Mouse (Mus musculus): ENCODE results near the gene Wdr76. TPM values are rescaled to one million over a fixed set of nuclear protein-coding genes. Genes with fewer than 3 reads are reported as not detected.
"Not testable (repeated sequence)": the region's sequence is repeated elsewhere in the genome, so short reads cannot be mapped to it uniquely, and the experiment has no call there.

Gene Wdr76
- polyA plus RNA-seq, 1 experiment: 2.9 TPM

- no peak for TF ChIP-seq CTCF (IDR thresholded peaks at IDR 0.05; ENCODE audit: extremely low read depth, insufficient read depth, low read length)
- no peak for TF ChIP-seq POLR2A (IDR thresholded peaks at IDR 0.05; ENCODE audit: extremely low read depth, insufficient read depth, low read length)
- Histone ChIP-seq H3K4me1 (ENCODE audit: control insufficient read depth, insufficient read depth, low read length) (no peaks in the 10 kb centered on the region), H3K4me3 (ENCODE audit: insufficient read depth, low read length) (no peak overlapping the region), H3K27ac (ENCODE audit: insufficient read depth, low read length) (no peak overlapping the region)
Observed at GRCm38 (mm10) chr2:121483576-121483975, 22.9 kb upstream of the Wdr76 start.

- H3K4me3 ChIP-seq (ENCODE audit: insufficient read depth, low read length); H3K4me1 ChIP-seq (ENCODE audit: control insufficient read depth, insufficient read depth, low read length); H3K27ac ChIP-seq (ENCODE audit: insufficient read depth, low read length): not testable (repeated sequence)
Observed at GRCm38 (mm10) chr2:121484403-121484802, 22.1 kb upstream of the Wdr76 start.

GRCm38 (mm10) chr2:121501550-121501949, 5.0 kb upstream of the Wdr76 start:
- not testable (repeated sequence) for H3K4me3 ChIP-seq (ENCODE audit: insufficient read depth, low read length); H3K27ac ChIP-seq (ENCODE audit: insufficient read depth, low read length); H3K4me1 ChIP-seq (ENCODE audit: control insufficient read depth, insufficient read depth, low read length)

- TF ChIP-seq CTCF (IDR thresholded peaks at IDR 0.05; ENCODE audit: extremely low read depth, insufficient read depth, low read length): no peak
- no peak for TF ChIP-seq POLR2A (IDR thresholded peaks at IDR 0.05; ENCODE audit: extremely low read depth, insufficient read depth, low read length)
- peak overlapping the region; percentile 62; the same call in 1 of the 2 replicates for H3K4me3 ChIP-seq (ENCODE audit: insufficient read depth, low read length)
- H3K27ac ChIP-seq (ENCODE audit: insufficient read depth, low read length): no peak overlapping the region
- no peaks in the 10 kb centered on the region; the same call in 1 of the 2 replicates for H3K4me1 ChIP-seq (ENCODE audit: control insufficient read depth, insufficient read depth, low read length)
Observed at GRCm38 (mm10) chr2:121507173-121507950, 839 bp downstream of the Wdr76 start.

GRCm38 (mm10) chr2:121507951-121508330, 1.4 kb downstream of the Wdr76 start:
- H3K27ac ChIP-seq (ENCODE audit: insufficient read depth, low read length): no peak overlapping the region
- H3K4me3 ChIP-seq (ENCODE audit: insufficient read depth, low read length): no peak overlapping the region
- TF ChIP-seq CTCF (IDR thresholded peaks at IDR 0.05; ENCODE audit: extremely low read depth, insufficient read depth, low read length) (no peak), POLR2A (IDR thresholded peaks at IDR 0.05; ENCODE audit: extremely low read depth, insufficient read depth, low read length) (no peak)
- no peaks in the 10 kb centered on the region; the same call in 1 of the 2 replicates for H3K4me1 ChIP-seq (ENCODE audit: control insufficient read depth, insufficient read depth, low read length)

- H3K4me3 ChIP-seq (ENCODE audit: insufficient read depth, low read length): peak overlapping the region; percentile 51
- no peak overlapping the region for H3K27ac ChIP-seq (ENCODE audit: insufficient read depth, low read length)
- no peaks in the 10 kb centered on the region; the same call in 1 of the 2 replicates for H3K4me1 ChIP-seq (ENCODE audit: control insufficient read depth, insufficient read depth, low read length)
- TF ChIP-seq POLR2A (IDR thresholded peaks at IDR 0.05; ENCODE audit: extremely low read depth, insufficient read depth, low read length): peak; percentile 28; the same call in 1 of the 2 replicates
- TF ChIP-seq CTCF (IDR thresholded peaks at IDR 0.05; ENCODE audit: extremely low read depth, insufficient read depth, low read length): no peak
Observed at GRCm38 (mm10) chr2:121509584-121509983, 3.1 kb downstream of the Wdr76 start.

GRCm38 (mm10) chr2:121511401-121511800, 4.9 kb downstream of the Wdr76 start:
- Histone ChIP-seq H3K27ac (ENCODE audit: insufficient read depth, low read length) (no peak overlapping the region), H3K4me1 (ENCODE audit: control insufficient read depth, insufficient read depth, low read length) (no peaks in the 10 kb centered on the region), H3K4me3 (ENCODE audit: insufficient read depth, low read length) (no peak overlapping the region)
- TF ChIP-seq CTCF (IDR thresholded peaks at IDR 0.05; ENCODE audit: extremely low read depth, insufficient read depth, low read length) (no peak), POLR2A (IDR thresholded peaks at IDR 0.05; ENCODE audit: extremely low read depth, insufficient read depth, low read length) (no peak)

- H3K4me3 ChIP-seq (ENCODE audit: insufficient read depth, low read length); H3K27ac ChIP-seq (ENCODE audit: insufficient read depth, low read length); H3K4me1 ChIP-seq (ENCODE audit: control insufficient read depth, insufficient read depth, low read length): not testable (repeated sequence)
Observed at GRCm38 (mm10) chr2:121512991-121513765, 6.7 kb downstream of the Wdr76 start.

GRCm38 (mm10) chr2:121514211-121514610, 7.7 kb downstream of the Wdr76 start:
- H3K27ac ChIP-seq (ENCODE audit: insufficient read depth, low read length): no peak overlapping the region
- H3K4me1 ChIP-seq (ENCODE audit: control insufficient read depth, insufficient read depth, low read length): no peaks in the 10 kb centered on the region
- H3K4me3 ChIP-seq (ENCODE audit: insufficient read depth, low read length): no peak overlapping the region
- TF ChIP-seq POLR2A (IDR thresholded peaks at IDR 0.05; ENCODE audit: extremely low read depth, insufficient read depth, low read length): no peak
- TF ChIP-seq CTCF (IDR thresholded peaks at IDR 0.05; ENCODE audit: extremely low read depth, insufficient read depth, low read length): no peak

- peaks cover 3% of the 10 kb centered on the region for H3K4me1 ChIP-seq (ENCODE audit: control insufficient read depth, insufficient read depth, low read length)
- TF ChIP-seq POLR2A (IDR thresholded peaks at IDR 0.05; ENCODE audit: extremely low read depth, insufficient read depth, low read length) (no peak), CTCF (IDR thresholded peaks at IDR 0.05; ENCODE audit: extremely low read depth, insufficient read depth, low read length) (no peak)
- H3K27ac ChIP-seq (ENCODE audit: insufficient read depth, low read length): no peak overlapping the region
- no peak overlapping the region for H3K4me3 ChIP-seq (ENCODE audit: insufficient read depth, low read length)
Observed at GRCm38 (mm10) chr2:121518106-121518505, 11.6 kb downstream of the Wdr76 start.

GRCm38 (mm10) chr2:121518711-121519110, 12.2 kb downstream of the Wdr76 start:
- not testable (repeated sequence) for H3K4me3 ChIP-seq (ENCODE audit: insufficient read depth, low read length); H3K4me1 ChIP-seq (ENCODE audit: control insufficient read depth, insufficient read depth, low read length); H3K27ac ChIP-seq (ENCODE audit: insufficient read depth, low read length)
